8 mouse cellular contexts compared by ENCODE assay signal in the genomic region with DNA sequence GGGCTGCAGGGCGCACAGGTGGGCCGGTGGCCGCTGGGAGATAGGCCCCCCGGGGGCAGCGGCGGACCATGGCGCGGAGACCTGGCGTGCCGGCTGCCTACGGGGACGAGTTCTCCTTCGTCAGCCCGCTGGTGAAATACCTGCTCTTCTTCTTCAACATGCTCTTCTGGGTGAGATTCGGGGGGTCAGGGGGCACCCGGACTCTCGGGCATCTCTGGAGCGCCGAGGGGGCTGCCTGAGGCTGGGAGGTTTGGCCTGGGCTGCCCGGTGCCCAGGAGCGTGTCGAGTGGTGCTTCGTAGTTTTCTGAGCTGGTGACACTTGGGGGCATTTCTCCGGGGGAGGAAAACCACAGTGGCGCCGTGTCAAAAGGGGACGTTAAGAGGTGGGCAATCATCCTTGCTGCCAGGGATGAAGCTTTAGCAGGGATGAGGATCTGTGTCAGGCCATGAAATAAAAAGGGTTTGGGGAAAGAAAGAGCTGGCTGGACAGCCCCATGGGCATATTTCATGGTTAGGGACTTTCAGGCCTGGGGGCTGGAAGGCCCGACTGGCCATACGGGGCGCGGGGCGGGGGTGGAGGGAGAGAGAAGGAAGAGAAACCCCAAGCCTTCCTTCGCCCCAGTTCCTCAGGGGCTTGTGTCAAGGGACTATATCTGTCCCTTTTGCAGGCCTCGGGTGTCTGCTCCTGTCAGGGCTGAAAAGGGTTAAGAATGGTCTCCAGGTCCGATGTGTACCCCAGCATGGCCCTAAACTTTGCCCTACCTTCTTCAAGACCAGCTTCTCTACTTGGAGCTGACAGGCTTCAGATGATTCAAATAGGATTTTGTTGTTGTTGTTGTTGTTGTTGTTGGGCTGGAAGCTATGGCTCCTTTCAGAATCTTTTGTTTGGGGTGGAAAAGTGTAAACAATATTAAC. TPM values are rescaled to one million over a fixed set of nuclear protein-coding genes. Genes with fewer than 3 reads are reported as not detected.
A peak's percentile ranks its signal among the peaks of the same experiment; 100 is the strongest.
DNase-seq lines count a peak whose midpoint lies in the region; ATAC-seq and TF ChIP-seq lines count a peak whose summit lies in the region.

No protein-coding gene starts in this region.

- 4% methylated on average over 35 of the region's 35 CpGs for WGBS in heart, embryonic 10.5 days
- 4% methylated on average over 34 of the region's 35 CpGs for WGBS in forebrain, embryonic 13.5 days

- no peaks in the 10 kb centered on the region for H3K9me3 ChIP-seq in heart, embryonic 10.5 days
- H3K9me3 ChIP-seq in CH12.LX (replicated peaks; ENCODE audit: low read length), result no peaks in the 10 kb centered on the region
- H3K9me3 ChIP-seq in forebrain, embryonic 13.5 days (replicated peaks), result no peaks in the 10 kb centered on the region

- no peak for TF ChIP-seq EP300 in CH12.LX (IDR thresholded peaks at IDR 0.05; ENCODE audit: low read length)

- no peak for TF ChIP-seq RAD21 in CH12.LX (IDR thresholded peaks at IDR 0.05; ENCODE audit: low read depth, low read length)

- H3K36me3 ChIP-seq in heart, embryonic 10.5 days, result no peaks in the 10 kb centered on the region
- H3K36me3 ChIP-seq in CH12.LX (replicated peaks in 1 of 2; ENCODE audit: control insufficient read depth in 1 of 2, insufficient read depth in 1 of 2, low read length in 1 of 2), result peaks cover 0 to 5% of the 10 kb centered on the region in 2 experiments
- no peaks in the 10 kb centered on the region for H3K36me3 ChIP-seq in forebrain, embryonic 13.5 days (ENCODE audit: poor library complexity, severe bottlenecking)

- peaks cover 18% of the 10 kb centered on the region for H3K4me1 ChIP-seq in heart, embryonic 10.5 days
- peaks cover 0 to 34% of the 10 kb centered on the region in 2 experiments; a peak in 2 of 4 replicates for H3K4me1 ChIP-seq in CH12.LX (ENCODE audit: control insufficient read depth in 1 of 2, insufficient read depth in 2 of 2)
- peaks cover 17% of the 10 kb centered on the region for H3K4me1 ChIP-seq in forebrain, embryonic 13.5 days

- peak overlapping the region; percentile 91 for H3K27ac ChIP-seq in heart, embryonic 10.5 days
- no peak overlapping the region for H3K27ac ChIP-seq in CH12.LX (ENCODE audit: insufficient read depth, low read depth)
- H3K27ac ChIP-seq in forebrain, embryonic 13.5 days, result no peak overlapping the region

- H3K4me2 ChIP-seq in CH12.LX (ENCODE audit: insufficient read depth, low read depth, poor library complexity, severe bottlenecking), result peak overlapping the region; percentile 73
- H3K4me2 ChIP-seq in forebrain, embryonic 13.5 days, result peak overlapping the region; percentile 98

- H3K9ac ChIP-seq in CH12.LX (ENCODE audit: insufficient read depth, low read depth), result peak overlapping the region; percentile 61
- peak overlapping the region; percentile 89 for H3K9ac ChIP-seq in forebrain, embryonic 13.5 days

- no peak for DNase-seq in heart, embryonic 10.5 days (ENCODE audit: low spot score)
- DNase-seq in heart, adult 8-10 months (ENCODE audit: low spot score), result no peak
- peak; percentile 8 for DNase-seq in CH12.LX (ENCODE audit: extremely low read depth)
- peak; percentile 57 for DNase-seq in liver
- peak; percentile 34 for DNase-seq in testis, postnatal 14 days (ENCODE audit: low spot score)
- no peak for DNase-seq in left cerebral cortex, adult 8-10 months (ENCODE audit: low spot score in 2 of 2)
- no peak for DNase-seq in yolk sac, embryonic 10.5 days (ENCODE audit: low spot score)

- no peak for TF ChIP-seq POLR2A in CH12.LX (IDR thresholded peaks at IDR 0.05; ENCODE audit: low read depth, low read length)

- H3K4me3 ChIP-seq in heart, embryonic 10.5 days, result peak overlapping the region; percentile 90
- peak overlapping the region; percentile 54 to 90 (median 82) for H3K4me3 ChIP-seq in CH12.LX (replicated peaks in 1 of 3; ENCODE audit: low read depth in 2 of 3, low read length in 2 of 3, poor library complexity in 1 of 3)
- peak overlapping the region; percentile 87 for H3K4me3 ChIP-seq in forebrain, embryonic 13.5 days

- TF ChIP-seq CTCF in CH12.LX (conservative IDR thresholded peaks at IDR 0.05 in 1 of 2, IDR thresholded peaks at IDR 0.05 in 1 of 2; ENCODE audit: low read depth in 2 of 2, low read length in 2 of 2), result no peak

- dilution Hi-C loops in CH12.LX (cut with MboI; ENCODE audit: extremely low pct_ligation_motif_present, extremely low pct_unique_long_range_greater_than_20kb, low sequenced_read_pairs), result no loop called here

- no peaks in the 10 kb centered on the region for H3K79me2 ChIP-seq in CH12.LX (replicated peaks; ENCODE audit: control insufficient read depth, extremely low read depth, insufficient read depth, poor library complexity, severe bottlenecking)

- peaks cover 55% of the 10 kb centered on the region for H3K27me3 ChIP-seq in heart, embryonic 10.5 days (ENCODE audit: insufficient read depth, poor library complexity, severe bottlenecking)
- H3K27me3 ChIP-seq in CH12.LX (replicated peaks), result peaks cover 28% of the 10 kb centered on the region
- H3K27me3 ChIP-seq in forebrain, embryonic 13.5 days, result peaks cover 17% of the 10 kb centered on the region

- peak; percentile 29; the same call in 1 of the 2 replicates for ATAC-seq in forebrain, embryonic 13.5 days

- in situ Hi-C loops in CH12.LX (cut with MboI; ENCODE audit: low pct_ligation_motif_present, low pct_unique_long_range_greater_than_20kb, low sequenced_read_pairs), result no loop called here

TF ChIP-seq in CH12.LX, 34 proteins besides CTCF, POLR2A, EP300 and RAD21:
- no peak for TF ChIP-seq E2F4 (IDR thresholded peaks at IDR 0.05; ENCODE audit: insufficient replicate concordance, low read depth, low read length)
- TF ChIP-seq ZNF384 (IDR thresholded peaks at IDR 0.05; ENCODE audit: low read depth, low read length), result no peak
- TF ChIP-seq MEF2A (IDR thresholded peaks at IDR 0.05; ENCODE audit: borderline replicate concordance, low read depth, low read length), result peak; percentile 10; the same call in 1 of the 2 replicates
- no peak for TF ChIP-seq ZKSCAN1 (IDR thresholded peaks at IDR 0.05; ENCODE audit: borderline replicate concordance, low read depth, low read length)
- TF ChIP-seq ETS1 (conservative IDR thresholded peaks at IDR 0.05; ENCODE audit: low read depth, low read length), result no peak

RNA-seq across cellular contexts. Expression of gene Tspan33, which starts 0.6 kb away (rescaled TPM):
- 16.0 and 17.2 TPM in 2 replicates for polyA plus RNA-seq in heart, embryonic 10.5 days (2016; fragmentation: Nextera tagmentation; extraction: Ambion mirVana)
- total RNA-seq in heart, adult 8-10 months (2022), result 1 to 10 TPM; 2.0 to 2.7 (median 2.3) TPM
- total RNA-seq in CH12.LX (2012; rRNA removed) (8.7 and 12.2 TPM in 2 replicates), CH12.LX (2014; rRNA removed) (8.5 TPM in 2 replicates)
- polyA plus RNA-seq in CH12.LX (2012; ENCODE audit: insufficient read length, low read depth), result 10.4 and 11.2 TPM in 2 replicates
- 4.3 and 5.6 TPM in 2 replicates for polyA plus RNA-seq in forebrain, embryonic 13.5 days (2015; fragmentation: Nextera tagmentation; extraction: Ambion mirVana)
- total RNA-seq in left cerebral cortex, adult 8-10 months (2022), result 10 to 100 TPM; 19.8 to 26.5 (median 21.7) TPM

RNA-seq across cellular contexts. Expression of gene Smo, which starts 40.7 kb away (rescaled TPM):
- polyA plus RNA-seq in heart, embryonic 10.5 days (2016; fragmentation: Nextera tagmentation; extraction: Ambion mirVana), result 21.7 and 36.9 TPM in 2 replicates
- 1 to 10 TPM; 6.9 to 9.2 (median 7.7) TPM for total RNA-seq in heart, adult 8-10 months (2022)
- total RNA-seq in CH12.LX (2012; rRNA removed), result 0.04 TPM in 2 replicates
- 0.09 TPM in 1 of 2 replicates, not detected in the other for total RNA-seq in CH12.LX (2014; rRNA removed)
- polyA plus RNA-seq in CH12.LX (2012; ENCODE audit: insufficient read length, low read depth), result 0.17 and 0.26 TPM in 2 replicates
- polyA plus RNA-seq in forebrain, embryonic 13.5 days (2015; fragmentation: Nextera tagmentation; extraction: Ambion mirVana), result 20.5 and 21.1 TPM in 2 replicates
- total RNA-seq in left cerebral cortex, adult 8-10 months (2022), result 10 to 100 TPM; 10.5 to 11.9 (median 11.0) TPM

Comparison
In these comparisons a context has a peak if more than half of its experiments do, and no peak if none do; other contexts are left out.
1. DNase-seq: peak in CH12.LX (single experiment), liver (single experiment) and testis, postnatal 14 days (single experiment); none in heart, embryonic 10.5 days (single experiment), heart, adult 8-10 months (single experiment), left cerebral cortex, adult 8-10 months (0 of 2) and yolk sac, embryonic 10.5 days (single experiment).
2. RNA of gene Smo, which starts 40.7 kb away (total RNA-seq): 10.5 to 11.9 TPM in left cerebral cortex, adult 8-10 months and 6.9 to 9.2 TPM in heart, adult 8-10 months; 0.04 to 0.09 TPM in CH12.LX; every median in the first group is over 4 times any median in the second.
3. Peak in every context shown above with its lines, with median percentiles within 50 percentile points of each other: H3K4me3 ChIP-seq.